Mouse (Mus musculus) stomach, embryonic 15.5 days (tissue): Measurements from ENCODE around the gene Npc2. TPM values are rescaled to one million over a fixed set of nuclear protein-coding genes. Genes with fewer than 3 reads are reported as not detected.

Experiments used
- ATAC-seq: fragments of 200-750 bp; cut with Nextera tagmentation; 2 replicates; pipeline ENCODE4 v1.8.0; 2017; ENCODE audit warnings: low read depth, moderate number of reproducible peaks, moderate TSS enrichment; ENCODE audit not compliant: insufficient read depth, low FRiP score
- H3K27ac ChIP-seq: fragments of 300-500 bp; sonication (generic); 2 replicates; pipeline ENCODE4 v1.5.1; 2015; ENCODE audit warnings: mild to moderate bottlenecking, inconsistent platforms
- H3K27me3 ChIP-seq: fragments of 300-500 bp; sonication (generic); replicated peaks from 2 replicates; pipeline ENCODE4 v1.6.1; 2015; ENCODE audit warnings: inconsistent platforms
- H3K36me3 ChIP-seq: fragments of 300-500 bp; sonication (generic); 2 replicates; pipeline ENCODE4 v1.6.1; 2015; ENCODE audit warnings: inconsistent platforms
- H3K4me1 ChIP-seq: fragments of 300-500 bp; sonication (generic); 2 replicates; pipeline ENCODE4 v1.6.1; 2015; ENCODE audit warnings: inconsistent platforms
- H3K4me2 ChIP-seq: fragments of 300-500 bp; sonication (generic); 2 replicates; pipeline ENCODE4 v1.6.1; 2015; ENCODE audit warnings: mild to moderate bottlenecking, inconsistent platforms
- H3K4me3 ChIP-seq: fragments of 300-500 bp; sonication (generic); replicated peaks from 2 replicates; pipeline ENCODE4 v1.5.1; 2015; ENCODE audit warnings: inconsistent platforms
- H3K9ac ChIP-seq: fragments of 300-500 bp; sonication (generic); 2 replicates; pipeline ENCODE4 v1.6.1; 2015; ENCODE audit warnings: inconsistent platforms
- H3K9me3 ChIP-seq: fragments of 300-500 bp; sonication (generic); 2 replicates; pipeline ENCODE4 v1.6.1; 2016; ENCODE audit warnings: inconsistent platforms
- WGBS: fragments of 180-500 bp; shearing (Covaris S2); methylation state at CpG from one replicate; pipeline ENCODE4 v1.1.7; 2015; 5-methylcytosine and 5-hydroxymethylcytosine counted together
- polyA plus RNA-seq: library from polyadenylated mRNA; unstranded; fragments of >200 nt; fragmentation: Nextera tagmentation; extraction: Ambion mirVana; gene quantifications from 2 replicates; pipeline ENCODE4 v1.2.1, GENCODE M21; 2015

The Npc2 gene
- polyA plus RNA-seq, 1 experiment from 2014 or later: 62.1 TPM

DNA sequence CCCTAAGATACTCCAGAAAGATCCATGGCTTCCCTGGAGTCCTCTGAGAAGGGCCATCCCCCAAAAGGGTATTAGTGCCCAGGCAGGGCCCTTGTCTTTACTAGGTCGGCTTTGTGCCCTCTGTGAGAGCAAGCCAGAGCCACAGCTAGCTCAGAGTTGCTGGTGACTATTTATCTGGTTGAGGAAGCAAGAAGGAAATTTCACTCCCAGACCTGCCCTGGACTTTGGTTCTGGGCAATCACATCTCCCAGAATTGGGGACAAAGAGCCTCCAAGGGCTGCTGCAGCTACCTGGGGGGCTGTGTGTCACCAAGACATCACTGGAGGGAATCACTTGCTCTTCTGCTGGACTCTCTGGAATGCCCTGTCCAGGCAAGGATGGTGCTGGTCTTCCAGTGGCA, 33.1 kb upstream of the Npc2 start:
- 68% methylated on average over 1 of the region's 1 CpGs for WGBS
- no peak overlapping the region for H3K9ac ChIP-seq
- H3K9me3 ChIP-seq: no peaks in the 10 kb centered on the region
- no peak for ATAC-seq
- H3K27me3 ChIP-seq: no peaks in the 10 kb centered on the region
- H3K4me3 ChIP-seq: no peak overlapping the region
- H3K27ac ChIP-seq: peak overlapping the region; percentile 54
- no peak overlapping the region for H3K4me2 ChIP-seq
- peaks cover 13% of the 10 kb centered on the region; the same call in 1 of the 2 replicates for H3K4me1 ChIP-seq
- H3K36me3 ChIP-seq: no peaks in the 10 kb centered on the region

DNA sequence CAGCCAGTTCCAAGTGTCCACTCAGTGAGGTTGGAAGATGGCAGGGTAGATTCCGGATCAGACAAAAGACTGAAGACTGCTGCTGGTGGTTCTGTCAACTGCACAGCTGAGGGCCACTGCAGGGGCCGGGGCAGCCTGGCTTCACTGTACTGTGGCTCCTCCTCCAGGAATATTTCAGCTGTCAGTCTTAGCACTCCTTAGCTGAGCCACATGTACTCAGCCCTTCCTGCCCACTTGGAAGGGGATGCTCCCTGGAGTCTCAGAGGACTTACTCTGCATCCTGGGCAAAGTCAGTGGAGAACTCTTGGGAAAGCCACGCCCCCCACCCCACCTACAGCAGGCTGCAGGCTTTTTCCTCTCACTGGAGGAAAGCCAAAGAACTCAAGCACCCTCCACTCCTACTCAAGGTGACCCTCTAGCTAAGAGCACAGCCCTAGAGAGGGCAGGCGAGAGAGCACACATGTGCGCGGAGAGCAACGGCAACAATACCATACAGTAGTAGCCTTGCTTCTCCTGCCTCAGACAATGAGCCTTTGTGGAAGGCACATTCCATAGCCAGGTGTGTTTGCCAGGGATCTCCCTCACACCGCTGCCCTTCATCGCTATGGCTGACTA, 32.4 kb upstream of the Npc2 start:
- WGBS: 44% methylated on average over 9 of the region's 9 CpGs
- ATAC-seq: peak; percentile 83
- Histone ChIP-seq H3K4me1 (peaks cover 13% of the 10 kb centered on the region; the same call in 1 of the 2 replicates), H3K27ac (peak overlapping the region; percentile 54), H3K4me2 (no peak overlapping the region), H3K27me3 (no peaks in the 10 kb centered on the region), H3K36me3 (no peaks in the 10 kb centered on the region), H3K9me3 (no peaks in the 10 kb centered on the region), H3K9ac (no peak overlapping the region), H3K4me3 (no peak overlapping the region)

DNA sequence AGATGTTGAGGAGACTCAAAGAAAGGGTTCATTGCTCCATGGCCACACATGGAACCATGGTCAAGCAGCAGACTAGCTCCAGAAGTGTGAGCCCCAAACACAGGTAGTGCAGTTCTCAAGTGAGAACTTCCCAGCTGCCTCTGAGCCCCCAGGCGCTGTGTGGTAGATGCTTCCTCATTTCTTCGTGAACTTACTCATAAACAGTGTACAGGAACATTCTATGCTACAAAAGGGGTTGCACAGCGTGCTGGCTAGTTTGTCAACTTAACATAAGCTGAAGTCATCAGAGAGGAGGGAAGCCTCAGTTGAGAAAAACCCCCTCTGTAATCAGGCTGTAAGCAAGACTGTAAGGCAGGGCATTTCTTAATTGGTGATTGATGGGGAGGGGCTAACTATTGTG, 29.7 kb upstream of the Npc2 start:
- H3K36me3 ChIP-seq: no peaks in the 10 kb centered on the region
- H3K27me3 ChIP-seq: no peaks in the 10 kb centered on the region
- no peak overlapping the region for H3K4me2 ChIP-seq
- no peaks in the 10 kb centered on the region for H3K9me3 ChIP-seq
- no peak for ATAC-seq
- 72% methylated on average over 3 of the region's 3 CpGs for WGBS
- H3K4me1 ChIP-seq: peaks cover 13% of the 10 kb centered on the region; the same call in 1 of the 2 replicates
- H3K27ac ChIP-seq: no peak overlapping the region
- H3K9ac ChIP-seq: no peak overlapping the region
- no peak overlapping the region for H3K4me3 ChIP-seq

DNA sequence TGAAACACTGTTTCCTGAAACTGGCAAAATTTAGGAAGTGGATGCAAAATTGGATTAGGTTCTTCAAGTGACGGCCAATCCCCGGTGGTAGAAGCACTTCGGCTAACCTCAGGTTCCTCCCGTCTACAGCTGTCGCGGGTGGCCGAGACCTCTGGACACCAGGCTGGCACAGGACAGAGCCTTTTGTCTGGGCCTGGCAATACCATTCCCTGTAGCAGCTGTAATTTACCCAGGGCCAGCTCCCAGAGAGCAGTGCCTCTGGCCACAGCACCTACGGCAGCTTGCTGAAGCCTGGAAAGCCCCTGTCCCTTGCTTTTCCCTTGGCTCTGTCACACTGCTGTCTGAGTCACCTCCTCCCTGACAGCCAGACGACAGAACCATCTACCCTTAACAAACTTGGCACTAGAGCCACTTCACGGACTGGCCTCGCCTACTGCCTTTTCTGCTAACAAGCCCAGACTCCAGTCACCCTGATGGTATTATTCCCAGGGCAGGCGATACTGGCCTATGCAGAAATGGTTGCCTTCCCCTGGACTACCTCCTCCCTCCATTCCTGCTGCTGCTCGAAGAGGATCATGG, 28.7 kb upstream of the Npc2 start:
- H3K27ac ChIP-seq: no peak overlapping the region
- WGBS: 86% methylated on average over 13 of the region's 13 CpGs
- no peak for ATAC-seq

DNA sequence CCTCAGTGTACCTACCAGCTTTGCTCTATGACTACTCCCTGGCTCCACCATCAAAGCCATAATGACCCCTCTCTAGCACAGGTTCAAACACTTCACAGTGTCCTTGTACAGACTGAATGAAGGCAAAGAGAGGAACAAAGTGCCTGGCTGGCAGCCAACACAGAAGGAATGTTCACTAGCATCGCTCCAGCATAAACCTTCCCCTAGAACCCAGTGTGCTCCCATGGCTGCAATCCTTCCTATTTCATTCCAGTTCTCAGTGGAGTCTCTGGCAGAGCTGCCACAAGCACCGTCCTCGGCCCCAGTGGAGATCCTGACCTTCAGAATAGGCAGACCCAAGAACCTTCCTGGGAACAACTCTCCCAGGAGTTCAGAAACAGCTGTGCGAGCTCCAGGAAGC, 27.5 kb upstream of the Npc2 start:
- no peak overlapping the region for H3K4me3 ChIP-seq
- no peak overlapping the region for H3K27ac ChIP-seq
- H3K36me3 ChIP-seq: no peaks in the 10 kb centered on the region
- no peak for ATAC-seq
- H3K4me2 ChIP-seq: no peak overlapping the region
- WGBS: 34% methylated on average over 4 of the region's 4 CpGs
- H3K9me3 ChIP-seq: no peaks in the 10 kb centered on the region
- H3K4me1 ChIP-seq: peaks cover 6% of the 10 kb centered on the region; the same call in 1 of the 2 replicates
- H3K9ac ChIP-seq: no peak overlapping the region
- no peaks in the 10 kb centered on the region for H3K27me3 ChIP-seq

More for the DNA sequence above, 28.7 kb upstream of the Npc2 start:
- Histone ChIP-seq H3K4me3 (no peak overlapping the region), H3K9me3 (no peaks in the 10 kb centered on the region), H3K4me2 (no peak overlapping the region), H3K36me3 (no peaks in the 10 kb centered on the region), H3K27me3 (no peaks in the 10 kb centered on the region), H3K9ac (no peak overlapping the region), H3K4me1 (peaks cover 13% of the 10 kb centered on the region; the same call in 1 of the 2 replicates)

DNA sequence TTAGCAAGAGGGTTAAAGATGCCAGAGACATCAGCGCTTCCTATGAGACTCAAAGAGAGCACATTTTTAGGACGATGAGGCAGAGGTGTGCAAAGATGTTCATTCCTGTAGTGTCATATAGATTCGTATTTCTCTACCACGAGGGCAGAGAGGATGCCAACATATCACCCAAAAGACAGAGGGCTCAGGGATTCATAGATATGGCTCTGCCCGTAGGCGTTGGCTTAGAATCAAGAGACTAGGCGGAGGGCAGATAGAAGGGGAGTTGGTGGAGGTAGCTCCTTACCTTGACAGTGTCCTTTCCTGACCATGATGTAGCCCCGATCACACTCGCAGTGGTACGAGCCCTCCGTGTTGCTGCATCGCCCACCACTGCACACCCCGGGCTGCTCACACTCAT, 26.1 kb upstream of the Npc2 start:
- H3K36me3 ChIP-seq: no peaks in the 10 kb centered on the region
- no peaks in the 10 kb centered on the region for H3K9me3 ChIP-seq
- no peaks in the 10 kb centered on the region for H3K4me1 ChIP-seq
- no peak overlapping the region for H3K9ac ChIP-seq
- no peak overlapping the region for H3K4me2 ChIP-seq
- no peak overlapping the region for H3K4me3 ChIP-seq
- no peaks in the 10 kb centered on the region for H3K27me3 ChIP-seq
- WGBS: 90% methylated on average over 13 of the region's 13 CpGs
- no peak for ATAC-seq
- no peak overlapping the region for H3K27ac ChIP-seq

DNA sequence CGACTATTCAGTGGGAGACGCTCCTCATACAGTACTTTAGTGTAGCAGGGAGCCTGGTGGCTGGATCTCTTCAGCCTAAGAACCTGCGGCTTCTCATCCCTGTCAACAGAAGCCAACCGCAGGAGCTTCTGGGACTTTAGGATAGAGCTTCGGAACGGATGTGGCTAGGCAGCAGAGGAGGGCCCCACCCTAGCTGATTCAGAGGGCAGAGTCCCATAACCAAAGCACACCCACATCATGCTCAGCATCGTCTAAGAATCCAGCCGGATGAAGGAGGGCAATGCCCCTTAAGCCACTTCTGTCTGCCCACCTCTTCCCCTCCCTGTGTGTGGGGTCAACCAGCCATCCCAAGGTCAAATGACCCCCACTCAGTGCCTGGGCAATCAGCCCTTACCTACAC, 21.7 kb upstream of the Npc2 start:
- H3K36me3 ChIP-seq: no peaks in the 10 kb centered on the region
- no peak overlapping the region for H3K4me3 ChIP-seq
- no peak overlapping the region for H3K9ac ChIP-seq
- WGBS: 82% methylated on average over 8 of the region's 8 CpGs
- no peaks in the 10 kb centered on the region for H3K27me3 ChIP-seq
- no peak for ATAC-seq
- H3K27ac ChIP-seq: no peak overlapping the region
- H3K9me3 ChIP-seq: no peaks in the 10 kb centered on the region
- H3K4me2 ChIP-seq: no peak overlapping the region
- peaks cover 5% of the 10 kb centered on the region; the same call in 1 of the 2 replicates for H3K4me1 ChIP-seq

DNA sequence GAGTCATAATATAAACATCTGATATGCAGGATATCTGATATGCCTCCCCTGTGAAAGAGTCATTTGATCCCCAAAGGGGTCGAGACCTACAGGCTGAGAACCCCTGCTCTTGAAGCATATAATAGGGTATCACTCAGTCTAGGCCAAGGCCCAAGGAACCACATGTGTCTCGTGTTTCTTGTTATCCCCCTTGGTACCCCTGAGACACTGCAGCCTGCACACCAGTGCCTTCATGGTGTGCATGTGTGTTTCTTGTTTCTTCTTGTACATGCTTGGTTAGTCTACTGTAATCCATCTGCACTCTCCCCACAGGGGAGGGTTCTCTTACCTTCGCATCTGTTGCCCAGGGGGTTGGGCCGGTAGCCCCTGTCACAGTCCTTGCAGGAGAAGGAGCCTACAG, 19.7 kb upstream of the Npc2 start:
- Histone ChIP-seq H3K27me3 (no peaks in the 10 kb centered on the region), H3K9me3 (no peaks in the 10 kb centered on the region), H3K27ac (no peak overlapping the region), H3K4me3 (no peak overlapping the region), H3K4me2 (no peak overlapping the region), H3K9ac (no peak overlapping the region), H3K36me3 (no peaks in the 10 kb centered on the region), H3K4me1 (peaks cover 5% of the 10 kb centered on the region; the same call in 1 of the 2 replicates)
- 69% methylated on average over 4 of the region's 4 CpGs for WGBS
- no peak for ATAC-seq

DNA sequence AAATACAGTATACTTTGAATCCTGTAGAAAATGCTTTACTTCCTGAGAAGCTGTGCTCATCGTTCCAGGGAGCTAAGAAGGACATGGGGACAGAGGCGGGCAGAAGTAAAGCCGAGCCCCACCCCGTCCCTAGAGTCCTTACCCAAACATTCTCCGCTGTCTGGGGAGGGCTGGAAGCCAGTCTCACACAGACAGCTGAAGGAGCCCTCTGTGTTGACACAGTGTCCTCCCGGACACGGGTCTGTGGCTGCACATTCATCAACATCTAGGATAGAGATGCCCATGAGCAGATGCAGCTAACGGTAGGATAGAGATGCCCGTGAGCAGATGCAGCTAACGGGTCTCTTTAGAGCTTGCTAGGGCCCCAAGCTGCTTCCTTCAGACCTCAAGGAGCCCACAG, 17.9 kb upstream of the Npc2 start:
- WGBS: 43% methylated on average over 10 of the region's 10 CpGs
- no peak for ATAC-seq
- no peak overlapping the region for H3K27ac ChIP-seq
- H3K27me3 ChIP-seq: no peaks in the 10 kb centered on the region
- no peak overlapping the region for H3K4me3 ChIP-seq
- H3K9ac ChIP-seq: no peak overlapping the region
- H3K4me2 ChIP-seq: no peak overlapping the region
- peaks cover 5% of the 10 kb centered on the region; the same call in 1 of the 2 replicates for H3K4me1 ChIP-seq
- no peaks in the 10 kb centered on the region for H3K9me3 ChIP-seq
- no peaks in the 10 kb centered on the region for H3K36me3 ChIP-seq

DNA sequence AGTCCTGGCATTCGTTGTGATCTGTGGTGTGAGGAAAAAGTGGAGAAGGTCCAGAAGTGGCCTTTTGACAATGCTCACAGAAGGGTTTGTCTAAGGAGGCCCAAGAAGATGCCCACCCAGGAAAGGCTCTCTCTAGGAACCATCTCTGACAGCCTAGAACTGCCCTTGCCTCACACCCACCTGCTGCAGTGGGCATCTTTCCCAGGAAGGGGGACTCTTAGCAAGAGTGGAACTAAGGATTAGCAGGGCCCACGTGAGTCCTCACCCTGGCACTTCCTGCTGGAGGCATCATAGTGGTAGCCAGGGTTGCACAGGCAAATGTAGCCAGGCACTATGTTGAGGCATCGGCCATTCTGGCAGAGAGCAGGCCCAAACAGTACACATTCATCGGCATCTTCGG, 13.1 kb upstream of the Npc2 start:
- Histone ChIP-seq H3K36me3 (no peaks in the 10 kb centered on the region), H3K4me3 (no peak overlapping the region), H3K4me1 (peaks cover 11% of the 10 kb centered on the region), H3K4me2 (no peak overlapping the region), H3K27ac (no peak overlapping the region), H3K27me3 (0 out of 2 replicates have a peak, but pooled peaks cover 5% of the 10 kb centered on the region), H3K9me3 (no peaks in the 10 kb centered on the region), H3K9ac (no peak overlapping the region)
- WGBS: 82% methylated on average over 5 of the region's 5 CpGs
- ATAC-seq: no peak

DNA sequence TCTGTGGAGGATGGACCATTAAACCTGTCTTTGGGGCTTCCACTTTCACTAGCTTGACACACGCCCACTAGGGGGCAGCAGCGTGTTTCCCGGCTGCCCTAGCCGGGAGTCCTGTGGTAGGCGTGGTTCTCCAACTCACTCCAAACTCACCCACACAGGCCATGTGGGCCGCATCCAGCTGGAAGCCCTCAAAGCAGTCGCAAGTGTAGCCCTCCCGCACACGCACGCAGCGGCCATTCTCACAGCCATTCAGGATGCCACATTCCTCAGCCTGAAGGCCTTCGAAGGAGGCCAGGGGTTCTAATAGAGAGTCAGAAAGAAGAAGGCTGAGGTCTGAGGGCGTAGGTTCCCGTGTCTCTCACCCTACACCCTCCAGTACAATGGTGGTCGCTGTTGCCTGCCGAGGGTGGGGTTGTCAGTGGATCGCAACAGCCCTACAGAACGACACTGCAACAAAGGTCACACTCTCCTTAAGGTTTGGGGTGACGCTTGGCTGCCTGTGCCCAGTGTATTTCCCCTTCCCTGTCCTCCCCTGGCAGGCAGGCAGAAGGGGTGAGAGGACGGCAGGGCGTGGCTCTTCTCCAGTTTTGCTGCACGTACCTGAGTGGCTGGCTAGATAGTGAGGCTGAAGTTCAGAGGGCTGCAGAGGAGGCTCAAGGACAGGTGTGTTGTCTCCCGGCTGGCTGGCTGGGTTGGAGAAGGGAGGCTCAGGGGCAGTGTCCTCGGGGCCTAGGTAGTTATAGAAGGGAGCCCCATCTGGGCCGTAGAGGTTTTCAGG, 11.8 kb upstream of the Npc2 start:
- Histone ChIP-seq H3K4me1 (peaks cover 8% of the 10 kb centered on the region), H3K9ac (no peak overlapping the region), H3K4me3 (0 out of 2 replicates have a peak overlapping the region, but pooled peaks have one; percentile 14), H3K4me2 (peak overlapping the region; percentile 52), H3K36me3 (no peaks in the 10 kb centered on the region), H3K9me3 (no peaks in the 10 kb centered on the region), H3K27ac (no peak overlapping the region), H3K27me3 (0 out of 2 replicates have a peak, but pooled peaks cover 5% of the 10 kb centered on the region)
- WGBS: 24% methylated on average over 25 of the region's 25 CpGs
- ATAC-seq: peak; percentile 89

DNA sequence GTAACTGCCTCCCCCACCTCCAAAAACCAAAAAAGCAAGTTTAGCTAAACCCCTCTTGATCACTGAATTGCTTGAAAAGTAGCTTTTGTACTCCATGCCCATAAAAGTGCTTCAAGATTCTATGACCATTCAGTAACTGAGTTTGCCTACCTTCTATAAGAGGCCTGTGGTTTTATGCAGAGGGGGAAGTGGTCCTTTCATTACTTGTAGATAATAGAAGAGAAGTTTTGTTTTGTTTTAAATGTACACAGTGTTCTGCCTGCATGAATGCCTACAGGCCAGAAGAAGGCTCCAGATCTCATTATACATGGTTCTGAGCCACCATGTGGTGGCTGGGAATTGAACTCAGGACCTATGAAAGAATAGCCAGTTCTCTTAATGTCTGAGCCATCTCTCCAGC, 3.3 kb upstream of the Npc2 start:
- Histone ChIP-seq H3K4me3 (no peak overlapping the region), H3K27me3 (no peaks in the 10 kb centered on the region), H3K4me1 (peaks cover 8% of the 10 kb centered on the region; the same call in 1 of the 2 replicates), H3K9ac (no peak overlapping the region), H3K9me3 (no peaks in the 10 kb centered on the region), H3K4me2 (no peak overlapping the region), H3K27ac (no peak overlapping the region), H3K36me3 (no peaks in the 10 kb centered on the region)
- ATAC-seq: no peak
